Mouse (Mus musculus) urinary bladder, postnatal 14 days (tissue): ENCODE results near the gene Ubash3a.

Experiments
- DNase-seq: peaks from one replicate; pipeline ENCODE4 v3.0.0; 2021; ENCODE audit warnings: low spot score

Ubash3a gene

GRCm38 (mm10) chr17:31280269-31280668 lies 72.6 kb downstream of the Ubash3a start:
- no peak for DNase-seq

GRCm38 (mm10) chr17:31281830-31282686 lies 74.4 kb downstream of the Ubash3a start:
- no peak for DNase-seq

GRCm38 (mm10) chr17:31282687-31283053 lies 75.0 kb downstream of the Ubash3a start:
- DNase-seq, result no peak

GRCm38 (mm10) chr17:31285867-31286266 lies 78.2 kb downstream of the Ubash3a start:
- DNase-seq, result no peak

GRCm38 (mm10) chr17:31286492-31286891 lies 78.8 kb downstream of the Ubash3a start, which contains the start of gene Slc37a1:
Gene Slc37a1 (plus strand): TSS chr17:31286792.
- DNase-seq, result no peak

GRCm38 (mm10) chr17:31287216-31287615 lies 79.5 kb downstream of the Ubash3a start:
- no peak for DNase-seq

- DNase-seq, result no peak
Observed at GRCm38 (mm10) chr17:31288999-31289726, 81.5 kb downstream of the Ubash3a start.

GRCm38 (mm10) chr17:31290311-31290710 lies 82.6 kb downstream of the Ubash3a start:
- no peak for DNase-seq

- DNase-seq, result no peak
Observed at GRCm38 (mm10) chr17:31290859-31291258, 83.2 kb downstream of the Ubash3a start.

GRCm38 (mm10) chr17:31294363-31295214 lies 86.9 kb downstream of the Ubash3a start:
- DNase-seq, result no peak

- DNase-seq, result no peak
Observed at GRCm38 (mm10) chr17:31295215-31295891, 87.7 kb downstream of the Ubash3a start.

- peak; percentile 91 for DNase-seq
Observed at GRCm38 (mm10) chr17:31295892-31296781, 88.5 kb downstream of the Ubash3a start.
